Mouse (Mus musculus) adrenal gland (tissue): ENCODE data around the gene Sox13.

ENCODE experiments used
- intact Hi-C: fragments of 180-260 bp; cut with DNase I; formaldehyde crosslinking; loops from one replicate; pipeline ENCODE4 v1.15.1; 2025

Sox13 gene

GRCm38 (mm10) chr1:133375696-133376346, 48.4 kb downstream of the Sox13 start:
- intact Hi-C loops = no loop called here

GRCm38 (mm10) chr1:133372113-133372512, 52.1 kb downstream of the Sox13 start:
- intact Hi-C loops = no loop called here

- intact Hi-C loops = no loop called here
Observed at GRCm38 (mm10) chr1:133371431-133371830, 52.7 kb downstream of the Sox13 start.

- intact Hi-C loops = no loop called here
Observed at GRCm38 (mm10) chr1:133370352-133370751, 53.8 kb downstream of the Sox13 start.

- intact Hi-C loops = no loop called here
Observed at GRCm38 (mm10) chr1:133368644-133369043, 55.5 kb downstream of the Sox13 start.

- intact Hi-C loops = no loop called here
Observed at GRCm38 (mm10) chr1:133367606-133368488, 56.3 kb downstream of the Sox13 start.

- intact Hi-C loops = no loop called here
Observed at GRCm38 (mm10) chr1:133366951-133367605, 57.1 kb downstream of the Sox13 start.

- intact Hi-C loops = no loop called here
Observed at GRCm38 (mm10) chr1:133364890-133365289, 59.3 kb downstream of the Sox13 start.

GRCm38 (mm10) chr1:133364022-133364630, 60.1 kb downstream of the Sox13 start:
- intact Hi-C loops = no loop called here

GRCm38 (mm10) chr1:133363276-133364021, 60.7 kb downstream of the Sox13 start, which contains the start of gene Etnk2:
Gene Etnk2, plus strand, starts transcription at chr1:133363572.
- intact Hi-C loops = no loop called here

- intact Hi-C loops = no loop called here
Observed at GRCm38 (mm10) chr1:133362103-133362502, 62.1 kb downstream of the Sox13 start.

- intact Hi-C loops = no loop called here
Observed at GRCm38 (mm10) chr1:133361006-133361405, 63.2 kb downstream of the Sox13 start.

GRCm38 (mm10) chr1:133356330-133356729, 67.8 kb downstream of the Sox13 start:
- intact Hi-C loops = no loop called here

GRCm38 (mm10) chr1:133355912-133356311, 68.3 kb downstream of the Sox13 start:
- intact Hi-C loops = no loop called here

GRCm38 (mm10) chr1:133355469-133355868, 68.7 kb downstream of the Sox13 start:
- intact Hi-C loops = no loop called here

- intact Hi-C loops = loop anchor here (2.0 kb wide), 2 partner anchors 39 to 177 kb away; no protein-coding TSS in a partner anchor
Observed at GRCm38 (mm10) chr1:133353371-133353809, 70.8 kb downstream of the Sox13 start.

GRCm38 (mm10) chr1:133351762-133352161, 72.4 kb downstream of the Sox13 start:
- intact Hi-C loops = loop anchor here (2.0 kb wide), 2 partner anchors 37 to 175 kb away; no protein-coding TSS in a partner anchor

GRCm38 (mm10) chr1:133350210-133350609, 74.0 kb downstream of the Sox13 start, which contains the start of gene Ren1:
Gene Ren1, plus strand, starts transcription at chr1:133350510.
- intact Hi-C loops = no loop called here

GRCm38 (mm10) chr1:133347693-133348520, 76.3 kb downstream of the Sox13 start:
- intact Hi-C loops = no loop called here

- intact Hi-C loops = no loop called here
Observed at GRCm38 (mm10) chr1:133347226-133347625, 77.0 kb downstream of the Sox13 start.
